Mouse (Mus musculus): Measurements from ENCODE around the gene Strip1.

Gene Strip1

DNA sequence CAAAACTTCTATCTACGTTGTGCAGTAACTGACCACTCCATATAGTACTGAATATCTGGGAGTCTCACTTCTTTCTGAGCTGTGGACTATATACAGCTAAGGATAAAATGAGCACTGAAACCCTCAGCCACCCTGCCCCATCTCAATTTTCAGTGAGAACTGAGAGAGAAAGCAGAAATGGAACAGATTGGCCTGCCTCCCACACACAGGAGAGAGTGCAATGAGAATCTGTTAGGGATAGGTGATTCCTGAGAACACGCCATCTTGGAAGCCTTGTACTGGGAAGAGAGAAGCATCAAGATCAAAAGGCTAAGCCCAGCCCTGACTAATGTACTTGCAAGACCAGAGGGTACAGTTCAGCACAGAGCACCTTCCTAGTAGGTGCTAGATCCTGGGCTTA, 2.9 kb downstream of the Strip1 start:
- peak; percentile 25; the same call in 1 of the 2 replicates for ATAC-seq (ENCODE audit: low TSS enrichment)

GRCm38 (mm10) chr3:107627641-107628040, 3.9 kb downstream of the Strip1 start:
- no peak for ATAC-seq (ENCODE audit: low TSS enrichment)

GRCm38 (mm10) chr3:107626751-107627150, 4.7 kb downstream of the Strip1 start:
- ATAC-seq (ENCODE audit: low TSS enrichment): no peak

- no peak for ATAC-seq (ENCODE audit: low TSS enrichment)
Measured at GRCm38 (mm10) chr3:107625536-107625935, 6.0 kb downstream of the Strip1 start.

- ATAC-seq (ENCODE audit: low TSS enrichment): no peak
Measured at GRCm38 (mm10) chr3:107624424-107624823, 7.1 kb downstream of the Strip1 start.

DNA sequence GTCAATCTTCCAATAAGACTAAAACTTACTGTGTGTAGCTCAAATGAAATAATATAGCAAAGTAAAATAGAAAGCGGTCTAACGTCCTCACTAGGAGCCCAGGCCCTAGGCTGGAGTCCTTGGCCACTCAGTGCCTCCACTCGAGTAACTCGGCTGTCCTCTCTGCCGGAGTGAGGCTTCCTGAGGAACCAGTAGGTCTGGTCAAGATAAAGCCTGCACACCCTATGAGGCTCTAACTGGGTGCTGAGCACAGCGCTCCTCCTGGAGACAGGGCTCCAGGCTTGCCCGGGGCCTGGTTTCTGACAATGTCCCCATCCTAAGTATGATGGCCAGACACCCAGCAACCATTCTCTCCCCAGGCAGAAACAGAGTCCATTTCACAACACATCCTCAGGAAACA, 9.0 kb downstream of the Strip1 start:
- ATAC-seq (ENCODE audit: low TSS enrichment): no peak

- ATAC-seq (ENCODE audit: low TSS enrichment): no peak
Measured at GRCm38 (mm10) chr3:107621286-107622075, 10.0 kb downstream of the Strip1 start.

DNA sequence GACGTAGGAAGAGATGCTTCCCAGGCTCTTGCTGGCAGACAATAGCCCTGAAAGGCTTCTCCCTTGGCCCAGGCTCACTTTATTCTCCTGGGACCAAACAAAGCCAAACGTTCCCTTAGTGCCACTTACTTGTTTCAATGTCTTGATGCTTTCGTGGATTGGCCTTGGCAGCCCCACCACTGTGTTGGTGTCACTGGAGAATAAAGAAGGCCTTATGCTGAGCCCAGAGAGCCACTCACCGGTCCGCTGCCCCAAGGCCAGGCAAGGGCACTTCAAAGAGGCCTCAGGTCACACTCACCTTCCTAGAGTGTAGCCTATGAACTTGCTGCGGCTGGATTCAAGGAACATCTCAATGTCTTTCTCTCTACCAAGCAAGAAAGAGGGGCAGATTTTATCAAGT, 11.6 kb downstream of the Strip1 start:
- no peak for ATAC-seq (ENCODE audit: low TSS enrichment)

DNA sequence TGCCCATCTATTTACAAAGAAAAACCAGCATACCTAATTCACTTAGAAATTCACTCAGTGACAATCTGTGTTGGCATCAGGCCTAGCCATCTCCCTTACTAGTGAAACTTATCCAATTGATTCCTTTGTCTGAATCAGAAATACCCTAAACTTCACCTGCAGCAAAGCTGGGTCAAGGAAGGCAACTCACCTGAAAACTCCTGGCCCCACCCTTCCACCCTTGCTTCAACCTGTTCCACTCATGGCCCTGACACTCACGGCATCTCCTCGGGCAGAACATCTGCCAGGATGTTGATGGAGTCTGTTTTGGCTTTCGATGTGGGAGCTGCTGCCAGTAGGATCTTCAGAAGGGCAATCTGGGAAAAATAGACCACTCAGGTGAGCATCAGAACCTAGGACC, 13.7 kb downstream of the Strip1 start:
- ATAC-seq (ENCODE audit: low TSS enrichment): no peak

DNA sequence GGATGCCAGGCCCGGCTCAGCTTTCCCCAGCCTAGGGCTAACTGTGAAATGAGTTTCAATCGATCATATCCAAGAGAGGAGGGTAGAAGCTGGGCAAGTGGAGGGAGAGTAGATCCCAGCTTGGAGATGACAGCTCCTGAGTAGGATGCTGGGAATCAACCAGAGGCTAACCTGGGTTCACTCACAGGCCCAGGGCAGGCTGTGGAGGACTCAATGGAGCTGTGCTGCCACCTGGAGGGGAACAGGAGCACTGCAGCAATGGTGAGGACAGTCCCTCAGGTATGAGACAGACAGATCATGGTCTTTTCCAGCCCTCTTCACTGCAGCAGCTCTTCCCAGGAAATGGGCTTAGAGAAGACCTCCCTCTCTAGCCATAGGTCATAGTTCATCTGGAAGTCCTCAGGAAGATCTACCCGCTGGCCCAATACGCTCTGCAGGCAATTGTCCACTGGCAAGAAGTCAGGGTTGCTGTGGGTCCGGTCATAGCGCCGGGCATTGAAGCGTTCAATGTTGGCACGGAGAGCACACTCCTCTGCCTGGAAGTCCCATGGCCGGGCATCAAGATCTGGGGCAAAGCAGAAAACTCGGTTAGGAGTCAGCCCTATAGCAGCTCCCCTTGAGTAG, 18.5 kb downstream of the Strip1 start:
- ATAC-seq (ENCODE audit: low TSS enrichment): peak; percentile 76

- no peak for ATAC-seq (ENCODE audit: low TSS enrichment)
Measured at GRCm38 (mm10) chr3:107611394-107611793, 20.1 kb downstream of the Strip1 start.

GRCm38 (mm10) chr3:107609376-107609775, 22.1 kb downstream of the Strip1 start:
- no peak for ATAC-seq (ENCODE audit: low TSS enrichment)

- no peak for ATAC-seq (ENCODE audit: low TSS enrichment)
Measured at GRCm38 (mm10) chr3:107608808-107609207, 22.7 kb downstream of the Strip1 start.

DNA sequence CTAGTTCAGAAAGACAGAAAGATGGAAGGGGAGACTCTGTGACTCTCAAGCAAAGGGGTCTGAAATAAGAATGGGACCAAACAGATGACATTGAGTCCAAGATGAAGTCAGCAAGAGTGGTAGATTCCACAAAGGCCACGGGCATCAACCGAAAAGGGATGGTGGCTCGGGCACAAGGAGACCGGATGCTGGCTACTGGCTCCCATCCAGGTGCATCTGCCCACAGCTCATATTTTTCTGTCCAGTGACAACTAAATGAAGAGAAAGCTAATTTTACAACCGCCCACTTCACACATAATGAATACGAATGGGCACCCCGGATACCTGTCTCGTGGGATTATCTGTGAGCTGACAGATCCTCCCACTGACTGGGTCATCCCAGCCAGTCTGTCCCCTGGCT, 24.3 kb downstream of the Strip1 start:
- no peak for ATAC-seq (ENCODE audit: low TSS enrichment)

DNA sequence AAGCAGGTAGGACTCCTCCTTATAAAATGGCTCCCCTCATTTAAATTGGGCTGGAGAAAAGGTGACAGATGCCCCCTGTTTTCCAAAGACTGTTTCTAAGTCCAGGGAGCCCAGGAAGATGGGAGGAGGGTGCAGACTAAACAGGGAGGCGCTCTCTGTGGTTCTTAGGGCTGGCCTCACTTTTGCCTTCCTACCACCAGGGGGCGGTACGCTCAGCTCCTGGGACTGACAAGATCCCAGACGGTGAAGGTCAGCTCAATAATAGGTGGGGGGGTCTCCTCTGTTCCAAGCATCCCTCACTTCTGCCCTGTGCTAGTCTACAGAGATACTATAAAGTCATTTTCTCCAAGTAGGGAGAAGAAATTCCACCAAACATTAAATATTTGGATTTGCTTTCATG, 26.2 kb downstream of the Strip1 start:
- 0 out of 2 replicates have a peak, but pooled peaks have one; percentile 58 for ATAC-seq (ENCODE audit: low TSS enrichment)

GRCm38 (mm10) chr3:107600127-107600526, 31.4 kb downstream of the Strip1 start:
- ATAC-seq (ENCODE audit: low TSS enrichment): no peak

- no peak for ATAC-seq (ENCODE audit: low TSS enrichment)
Measured at GRCm38 (mm10) chr3:107597586-107598389, 33.7 kb downstream of the Strip1 start.

DNA sequence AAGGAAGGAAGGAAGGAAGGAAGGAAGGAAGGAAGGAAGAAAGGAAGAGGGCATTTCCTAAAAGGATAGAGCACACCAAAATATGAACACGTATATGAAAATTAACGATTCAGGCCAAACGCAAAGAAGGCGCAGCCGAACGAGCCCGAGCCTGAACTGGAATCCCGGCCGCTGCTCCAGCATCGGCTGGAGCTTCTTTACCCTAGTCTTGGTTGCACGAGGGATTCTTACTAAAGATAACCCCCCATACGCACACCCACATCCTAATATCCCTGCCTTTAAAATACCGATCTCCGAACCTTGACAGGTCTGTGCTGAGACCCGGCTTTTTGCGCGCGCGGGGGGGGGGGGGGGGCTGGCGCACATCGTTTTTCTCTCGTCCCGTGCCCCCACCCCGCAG, 34.4 kb downstream of the Strip1 start:
- no peak for ATAC-seq (ENCODE audit: low TSS enrichment)

GRCm38 (mm10) chr3:107596559-107596958, 34.9 kb downstream of the Strip1 start:
- ATAC-seq (ENCODE audit: low TSS enrichment): no peak

DNA sequence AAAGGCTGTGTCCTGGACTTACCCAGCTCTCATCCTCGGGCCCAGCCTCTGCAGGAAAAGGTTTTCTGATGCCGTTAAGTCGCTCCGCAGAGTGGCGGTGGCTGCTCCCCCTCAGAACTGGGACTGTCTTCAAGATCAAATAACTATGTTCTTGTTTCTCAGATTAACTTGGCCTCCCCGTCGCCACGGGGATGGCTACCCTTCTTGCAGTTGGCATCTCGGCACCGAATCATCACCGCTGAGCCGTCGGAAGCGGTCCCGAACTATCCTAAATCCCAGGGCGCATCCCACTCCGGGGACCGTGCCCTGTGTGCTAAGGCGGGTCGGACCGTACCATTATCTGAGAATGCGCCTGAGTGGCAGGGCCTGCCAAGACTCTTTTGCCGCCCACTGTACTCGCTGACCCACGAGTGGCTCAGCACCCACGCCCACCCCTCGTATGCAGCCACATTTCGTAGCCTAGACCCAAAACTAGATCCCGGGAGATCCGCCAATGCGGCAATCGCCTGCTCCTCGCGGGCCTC, 35.5 kb downstream of the Strip1 start:
- ATAC-seq (ENCODE audit: low TSS enrichment): no peak

DNA sequence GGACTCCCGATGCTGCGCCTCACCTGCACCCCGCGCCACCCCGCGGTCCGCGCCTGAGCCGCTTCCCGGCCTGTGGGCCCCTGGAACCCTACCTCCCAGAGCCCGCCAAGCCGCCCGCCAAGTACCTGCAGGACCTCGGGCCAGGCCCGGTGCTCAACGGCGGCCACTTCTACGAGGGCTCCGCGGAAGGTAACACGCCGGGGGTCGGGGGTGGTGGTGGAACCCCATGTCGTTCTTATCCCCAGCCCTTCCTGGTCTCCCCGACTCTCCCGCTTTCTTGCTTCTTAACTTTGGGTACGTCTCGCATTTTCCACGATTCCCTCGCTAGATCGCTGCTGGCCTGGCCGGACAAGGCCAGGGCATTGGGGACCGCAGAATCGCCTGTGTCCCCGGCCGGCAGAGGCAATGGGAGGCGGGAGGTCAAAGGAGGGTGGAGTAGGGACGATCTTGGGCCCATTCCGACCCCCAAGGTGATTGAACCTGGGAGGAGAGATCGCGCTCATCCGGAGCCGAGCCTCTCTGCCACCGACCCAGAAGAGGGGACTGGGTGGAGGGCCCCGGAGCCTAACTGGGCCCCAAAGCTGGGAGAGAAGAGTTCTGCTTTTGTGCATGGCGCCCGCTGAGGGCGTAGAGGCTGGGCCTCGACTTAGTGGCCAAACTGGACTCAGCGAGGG, 36.1 kb downstream of the Strip1 start:
- ATAC-seq (ENCODE audit: low TSS enrichment): no peak
